Mouse (Mus musculus): ENCODE results near the gene Map3k14.
"Not testable (repeated sequence)": the region's sequence is repeated elsewhere in the genome, so short reads cannot be mapped to it uniquely, and the experiment has no call there.

Map3k14 gene

DNA sequence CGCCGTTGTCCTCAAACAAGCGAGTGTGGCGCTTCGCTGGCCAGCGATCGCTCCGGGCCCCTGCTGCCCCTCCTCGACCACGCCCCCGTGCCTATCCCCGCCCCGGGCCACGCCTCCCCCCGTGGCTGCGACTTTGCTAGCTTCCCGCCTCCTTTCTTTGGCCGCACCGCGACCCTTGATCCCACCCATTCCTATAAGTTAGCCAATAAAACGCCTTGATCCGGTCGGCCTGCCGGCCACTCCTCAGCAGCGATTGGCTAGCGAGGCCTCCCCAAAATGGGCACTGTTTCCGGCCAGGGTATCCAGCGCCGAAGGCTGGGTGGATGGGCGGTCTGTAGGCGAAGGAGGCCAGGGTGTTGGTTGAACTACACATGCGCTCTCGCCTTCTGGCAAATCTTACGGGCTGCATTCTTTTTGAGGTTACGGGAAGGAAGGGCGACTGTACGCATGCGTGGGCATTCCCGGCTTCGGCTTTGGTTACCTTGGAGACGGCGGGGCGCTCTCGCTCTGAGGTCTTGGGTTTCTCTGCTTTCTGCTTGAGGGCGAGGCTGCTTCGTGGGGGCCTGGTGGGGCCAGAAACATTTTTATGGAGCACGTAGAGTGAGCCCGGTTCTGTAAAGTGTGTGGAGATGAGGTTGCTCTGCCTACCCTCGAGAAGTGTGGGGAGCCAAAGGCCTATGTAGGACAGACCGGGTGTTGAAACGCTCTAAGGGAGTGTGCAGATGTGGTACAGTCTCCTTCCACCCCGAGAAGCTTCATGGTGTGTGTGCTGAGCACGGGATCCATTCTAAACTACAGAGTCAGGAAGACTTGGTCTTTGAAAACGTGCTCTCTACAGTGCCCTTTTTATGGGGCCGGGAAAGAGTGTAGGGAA, at the start of gene Map3k14:
Map3k14 (minus strand) TSS at position 127 of the 874 bp plus-strand sequence.
- DNase-seq, result peak; percentile 100

DNA sequence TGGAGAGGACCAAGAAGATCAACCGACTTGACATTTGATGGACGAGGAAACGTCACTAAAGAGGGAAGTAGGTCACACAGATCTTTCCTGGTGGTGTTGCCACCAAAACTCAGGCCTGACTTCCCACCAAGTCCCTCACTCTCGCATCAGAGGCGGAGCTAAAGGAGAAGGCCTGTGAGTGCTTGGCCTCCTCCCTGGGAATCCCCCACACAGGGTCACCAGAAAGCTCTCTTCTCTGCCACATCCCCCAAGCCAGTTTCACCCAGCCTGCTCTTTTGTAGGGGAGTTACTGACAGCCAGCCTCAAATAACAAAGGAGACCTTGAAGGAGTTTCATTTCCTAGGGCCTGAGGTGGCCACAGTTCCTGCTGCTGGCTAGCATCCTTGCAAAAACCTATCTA, 48.1 kb upstream of the Map3k14 start:
- no peak for DNase-seq

DNA sequence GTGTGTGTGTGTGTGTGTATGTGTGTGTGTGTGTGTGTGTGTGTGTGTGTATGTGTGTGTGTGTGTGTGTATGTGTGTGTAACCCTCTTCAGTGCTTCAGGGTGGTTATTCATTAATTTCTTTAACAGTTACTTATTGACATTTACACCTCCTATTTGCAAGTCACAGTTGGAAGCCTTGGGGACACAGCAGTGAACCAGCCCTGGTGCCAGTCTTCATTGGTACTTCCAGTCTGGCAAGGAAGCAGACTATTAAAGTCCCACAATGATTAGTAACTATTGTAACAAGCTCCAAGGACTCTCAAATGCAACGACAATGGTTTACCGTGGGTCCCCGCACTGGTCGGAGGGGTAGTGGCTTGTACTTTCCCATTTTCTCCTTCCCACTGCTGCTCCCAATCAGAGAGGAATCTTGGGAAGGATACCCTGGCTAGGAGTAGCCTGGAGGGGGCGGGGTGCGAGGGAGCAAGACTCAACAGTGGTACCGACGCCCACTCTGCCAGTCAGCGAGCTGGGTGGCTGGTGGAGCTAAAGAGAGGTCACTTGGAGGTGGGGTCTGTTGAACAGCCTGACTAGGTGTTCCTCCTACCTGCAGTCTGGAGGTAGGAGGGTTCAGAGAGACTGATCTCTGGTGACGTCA, 47.6 kb upstream of the Map3k14 start:
- DNase-seq, result peak; percentile 51

DNA sequence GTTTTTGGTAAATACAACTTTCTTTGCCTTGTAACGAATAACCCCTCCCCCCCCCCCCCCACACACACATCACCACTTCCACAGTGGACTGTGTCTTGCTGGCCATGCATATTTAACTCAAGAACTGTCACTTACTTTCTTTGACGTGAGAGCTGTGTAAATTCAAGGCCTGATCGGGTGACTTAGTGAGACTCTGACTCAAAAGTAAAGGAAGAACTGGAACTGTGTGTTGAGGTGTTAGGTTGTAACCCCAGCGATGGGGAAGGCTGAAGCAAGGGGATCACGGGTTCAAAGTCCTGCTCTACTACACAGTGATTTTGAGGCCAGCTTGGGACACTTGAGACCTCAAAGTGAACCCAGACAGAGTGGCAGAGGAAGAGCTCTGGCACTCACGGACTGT, 46.3 kb upstream of the Map3k14 start:
- DNase-seq, result no peak

DNA sequence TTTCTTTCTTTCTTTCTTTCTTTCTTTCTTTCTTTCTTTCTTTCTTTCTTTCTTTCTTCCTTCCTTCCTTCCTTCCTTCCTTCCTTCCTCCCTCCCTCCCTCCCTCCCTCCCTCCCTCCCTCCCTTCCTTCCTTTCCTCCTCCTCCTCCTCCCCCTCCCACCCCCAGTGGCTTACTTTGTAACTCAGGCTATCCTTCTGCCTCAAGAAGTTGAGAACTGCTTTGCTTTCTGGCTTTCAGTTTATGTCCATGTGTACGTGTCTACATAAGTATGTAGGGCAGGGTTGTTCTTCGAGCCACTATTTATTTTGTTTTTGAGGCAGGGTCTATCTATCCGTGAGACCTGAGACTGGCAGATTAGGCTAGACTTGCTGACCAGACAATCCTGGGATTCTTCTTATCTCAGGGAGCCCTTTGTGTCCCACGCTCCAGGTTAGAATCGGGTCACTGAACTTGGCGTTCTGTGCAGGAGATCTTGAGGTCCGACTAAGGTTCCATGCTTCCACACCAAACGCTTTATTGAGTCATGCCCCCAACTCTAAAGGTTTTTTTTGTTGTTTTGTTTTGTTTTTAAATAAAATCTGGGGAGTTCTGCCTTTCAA, 45.5 kb upstream of the Map3k14 start:
- no peak for DNase-seq

DNA sequence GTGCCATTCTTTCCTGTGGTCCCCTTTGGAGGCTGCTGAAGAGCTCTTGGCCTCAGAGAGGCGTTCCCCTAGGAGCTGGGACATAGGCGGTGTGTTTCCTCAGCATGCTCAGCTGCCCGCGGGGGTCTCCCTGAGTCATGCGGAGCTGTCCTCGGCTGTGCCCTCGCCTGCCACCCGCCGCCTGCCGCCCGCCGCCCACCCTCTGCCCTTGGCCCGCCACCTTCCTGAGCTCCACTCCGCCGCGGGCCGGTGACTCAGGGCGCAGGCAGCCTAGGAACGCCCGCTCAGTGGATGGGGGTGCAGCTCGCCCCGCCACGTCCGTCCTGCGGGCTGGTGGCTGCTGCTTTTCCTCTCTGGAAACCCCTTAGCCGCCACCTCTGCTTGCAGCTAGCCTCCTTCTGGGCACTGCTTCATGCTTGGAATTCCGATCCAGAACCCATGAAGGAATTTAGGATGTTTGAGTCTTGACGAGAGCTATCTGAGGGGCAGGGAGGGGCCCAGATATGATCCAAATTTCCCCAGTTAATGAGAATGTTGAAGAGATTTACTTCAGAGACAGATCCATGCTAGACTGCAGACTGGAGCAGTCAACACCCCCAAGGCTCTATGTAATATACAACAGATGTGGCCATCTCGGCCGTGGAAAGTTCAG, 44.8 kb upstream of the Map3k14 start:
- peak; percentile 86 for DNase-seq

DNA sequence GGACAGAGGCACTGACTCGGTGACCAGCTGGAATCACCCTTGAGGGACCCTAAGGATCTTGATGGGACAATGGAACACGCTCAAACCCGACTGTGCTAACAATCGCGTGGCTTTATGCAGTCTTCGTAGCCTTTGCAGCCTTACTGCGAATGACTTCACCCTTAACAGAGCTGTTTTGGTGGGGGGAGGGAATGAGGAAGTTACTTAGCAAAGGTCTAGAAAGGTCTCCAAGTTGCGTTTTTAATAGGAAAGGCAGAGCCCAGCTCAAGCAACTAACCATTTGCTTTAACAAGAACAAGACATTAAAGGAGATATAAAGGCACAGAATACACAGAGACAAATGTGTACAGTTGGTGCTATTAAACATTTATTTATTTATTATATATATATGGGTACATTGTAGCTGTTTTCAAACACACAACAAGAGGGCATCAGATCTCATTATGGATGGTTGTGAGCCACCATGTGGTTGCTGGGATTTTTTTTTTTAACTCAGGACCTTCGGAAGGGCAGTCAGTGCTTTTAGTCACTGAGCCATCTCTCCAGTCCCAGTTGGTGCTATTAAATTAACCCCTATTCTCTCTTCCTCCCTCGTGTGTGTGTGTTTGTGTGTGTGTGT, 42.8 kb upstream of the Map3k14 start:
- DNase-seq, result no peak

DNA sequence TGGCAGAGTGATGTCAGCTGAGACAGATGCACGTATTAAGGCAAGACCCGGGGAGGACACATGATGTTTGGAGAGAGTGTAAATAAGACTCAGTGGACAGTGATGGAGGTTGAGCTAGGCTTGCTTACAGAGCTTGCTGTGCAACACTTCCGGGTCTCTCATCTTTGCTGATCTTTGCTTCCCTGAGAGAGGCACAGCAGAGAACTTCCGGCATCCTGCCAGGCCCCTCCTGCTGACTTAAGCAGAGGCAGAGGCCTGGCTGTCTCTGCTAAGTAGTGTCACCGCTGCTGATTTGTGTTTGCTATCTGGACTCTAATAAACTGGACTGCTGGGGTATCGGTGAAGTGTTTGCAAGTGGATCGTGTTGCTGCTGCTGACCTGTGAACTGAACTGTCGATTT, 40.6 kb upstream of the Map3k14 start:
- DNase-seq, result peak; percentile 87

DNA sequence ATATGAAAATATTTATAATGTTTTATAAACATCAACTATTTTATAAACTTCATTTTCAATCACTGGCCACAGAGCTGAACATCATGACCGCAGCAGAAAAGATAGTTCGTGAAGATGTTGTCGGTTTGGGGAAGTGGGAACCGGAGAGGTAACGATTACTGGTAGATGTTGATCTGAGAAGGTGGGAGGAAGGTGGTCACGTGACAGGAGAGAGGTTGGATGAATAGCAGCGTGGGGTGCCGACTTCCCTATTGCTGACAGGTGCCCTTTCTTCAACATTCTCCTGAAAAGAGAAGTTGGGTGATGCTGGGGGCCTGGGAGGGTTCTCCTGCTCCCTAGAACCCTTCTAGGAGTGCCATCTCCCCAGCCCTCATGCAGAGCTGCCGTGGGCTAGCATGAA, 37.3 kb upstream of the Map3k14 start:
- no peak for DNase-seq

DNA sequence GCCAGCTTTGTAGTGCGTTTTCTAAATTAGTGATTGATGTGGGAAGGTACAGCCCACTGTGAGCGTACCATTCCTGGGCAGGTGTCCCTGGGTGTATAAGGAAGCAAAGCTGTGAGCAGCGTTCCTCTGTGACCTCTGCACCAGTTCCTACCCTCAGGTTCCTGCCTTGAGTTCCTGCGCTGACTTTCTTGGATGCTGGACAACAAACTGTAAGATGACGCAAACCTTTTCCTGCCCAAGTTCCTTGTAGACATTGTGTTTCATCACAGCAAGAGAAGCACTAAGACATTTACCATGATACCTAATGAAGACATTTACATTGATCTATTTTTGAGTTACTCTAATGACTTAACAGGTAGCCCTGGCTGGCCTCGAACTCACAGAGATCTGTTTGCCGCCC, 27.5 kb upstream of the Map3k14 start:
- DNase-seq, result no peak

DNA sequence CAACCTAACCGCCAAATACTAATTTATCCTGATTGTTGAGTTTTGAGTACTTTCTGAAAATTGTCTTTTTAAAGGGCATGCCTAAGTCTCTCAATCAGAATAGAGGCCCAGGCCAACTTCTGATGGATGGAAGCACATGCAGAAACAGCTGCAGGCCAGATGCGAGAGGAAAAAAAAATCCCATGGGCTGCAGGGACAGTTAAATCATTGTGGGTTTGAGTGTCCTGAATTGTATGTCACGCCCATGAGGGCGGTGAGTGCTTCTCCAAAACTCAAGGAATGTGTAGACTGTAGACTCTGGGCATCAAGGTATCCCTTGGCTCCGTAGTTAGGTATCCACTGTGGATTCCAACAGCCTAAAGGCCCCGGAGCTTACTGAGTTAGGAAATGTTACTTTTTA, 26.8 kb upstream of the Map3k14 start:
- peak; percentile 32 for DNase-seq

DNA sequence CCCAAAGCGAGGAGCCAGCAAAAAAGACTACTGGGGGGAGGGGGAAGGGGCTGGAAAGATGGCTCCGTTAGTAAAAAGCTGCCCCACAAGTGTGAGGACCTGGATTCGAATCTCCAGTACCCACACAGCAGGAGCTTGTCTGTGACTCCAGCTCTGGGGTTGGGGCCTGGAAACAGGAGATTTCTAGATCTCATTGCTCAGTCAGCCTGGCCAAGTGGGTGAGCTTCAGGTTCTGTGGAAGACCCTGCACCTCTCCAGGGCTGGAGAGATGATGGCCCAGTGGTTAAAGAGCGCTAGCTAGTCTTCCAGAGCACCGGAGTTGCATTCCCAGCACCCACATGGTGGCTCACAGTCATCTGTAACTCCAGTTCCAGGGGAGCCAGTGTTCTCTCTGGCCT, 25.6 kb upstream of the Map3k14 start:
- no peak for DNase-seq

DNA sequence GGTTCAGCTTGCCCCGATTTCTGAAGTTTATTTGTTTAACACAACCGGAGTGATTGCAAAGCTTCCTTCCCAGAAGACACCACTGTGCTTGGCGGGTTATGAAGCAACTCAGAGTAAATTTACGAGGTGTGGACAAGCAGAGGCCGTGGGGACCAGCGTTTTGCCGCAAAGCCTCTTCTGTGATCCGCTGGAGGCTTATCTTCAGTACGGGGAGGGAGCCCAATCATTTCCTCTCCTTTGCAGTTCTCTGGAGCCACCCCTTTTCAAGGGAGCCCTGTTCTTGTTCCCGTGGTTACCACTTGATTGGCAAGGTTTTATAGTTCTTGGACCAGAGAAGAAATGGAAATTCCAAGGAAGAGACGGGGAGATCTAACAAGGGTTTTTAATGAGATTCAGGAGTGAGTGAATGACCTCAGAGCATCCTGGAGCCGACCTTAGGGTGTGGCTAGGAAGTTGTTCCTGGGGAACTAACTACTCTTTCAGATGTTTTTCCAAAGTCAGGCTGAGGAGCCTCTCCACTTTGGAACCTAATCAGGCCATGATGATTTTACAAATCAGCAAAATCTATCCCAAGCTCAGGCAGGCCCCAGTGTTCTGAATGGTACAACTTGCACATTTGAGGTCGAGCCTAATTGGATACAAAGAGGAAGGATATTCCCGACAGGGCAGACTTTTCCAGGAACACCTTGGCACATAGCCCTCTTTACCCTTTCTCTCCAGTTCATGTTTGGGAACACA, 25.0 kb upstream of the Map3k14 start:
- DNase-seq, result peak; percentile 69

DNA sequence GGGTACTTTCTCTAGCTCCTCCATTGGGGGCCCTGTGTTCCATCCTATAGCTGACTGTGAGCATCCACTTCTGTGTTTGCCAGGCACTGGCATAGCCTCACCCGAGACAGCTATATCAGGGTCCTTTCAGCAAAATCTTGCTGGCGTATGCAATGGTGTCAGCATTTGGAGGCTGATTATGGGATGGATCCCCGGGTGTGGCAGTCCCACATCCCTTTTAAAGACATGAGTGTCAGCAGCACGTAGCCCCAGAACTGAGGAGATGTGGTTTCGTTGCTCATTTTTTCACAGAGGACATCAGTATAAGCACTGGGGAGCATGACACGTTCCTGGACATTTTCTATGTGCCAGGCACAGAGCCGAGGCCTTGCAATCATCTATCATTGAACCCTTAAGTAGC, 23.6 kb upstream of the Map3k14 start:
- DNase-seq, result not testable (repeated sequence)

DNA sequence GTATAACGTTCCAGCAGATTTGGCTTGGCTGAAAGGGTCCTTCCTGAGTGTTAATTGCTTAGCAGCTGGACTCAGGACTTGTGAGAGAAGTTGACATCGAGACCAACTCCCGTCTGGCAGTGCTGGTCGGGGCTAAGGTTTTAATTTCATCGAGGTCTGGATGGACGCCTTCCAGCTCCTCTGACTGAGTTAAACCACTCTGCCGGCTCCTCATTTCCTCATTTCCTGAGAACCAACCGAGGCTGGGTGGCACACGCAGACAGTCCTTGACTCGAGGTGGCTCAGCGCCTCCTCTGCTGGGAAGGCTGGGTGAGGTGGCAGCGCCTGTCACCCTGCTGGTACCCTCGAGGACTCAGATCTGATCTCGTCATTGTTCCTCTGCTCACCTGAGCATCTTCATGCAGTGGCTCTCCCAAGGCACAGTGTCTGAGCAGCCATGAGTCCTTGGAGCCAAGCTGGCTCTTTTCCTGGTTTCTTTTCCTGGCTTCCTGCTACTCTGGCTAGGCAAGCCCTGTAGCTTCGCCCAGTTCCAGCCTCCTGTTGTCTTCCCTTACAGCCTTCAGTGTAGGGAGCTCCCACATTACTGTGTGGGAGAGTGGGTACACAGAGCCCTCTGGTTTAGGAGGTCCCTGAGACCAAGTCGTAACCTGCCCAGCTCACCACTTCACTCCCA, 21.2 kb upstream of the Map3k14 start:
- DNase-seq, result peak; percentile 41

DNA sequence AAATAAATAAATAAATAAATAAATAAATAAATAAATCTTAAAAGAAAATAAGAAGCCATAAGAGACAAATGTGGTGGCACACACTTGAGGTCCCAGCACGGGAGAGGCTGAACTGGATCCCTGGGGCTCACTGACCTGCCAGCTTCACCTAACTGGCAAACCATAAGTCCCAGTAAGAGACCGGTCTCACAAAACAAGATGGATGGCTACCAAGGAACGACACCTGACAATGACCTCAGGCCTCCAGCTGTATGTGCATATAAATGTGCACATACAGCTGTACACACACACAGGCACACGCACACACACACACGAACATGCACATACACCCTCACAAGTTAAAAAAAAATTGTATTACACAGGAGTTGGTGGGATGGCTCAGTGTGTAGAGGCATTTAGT, 19.6 kb upstream of the Map3k14 start:
- DNase-seq, result no peak

DNA sequence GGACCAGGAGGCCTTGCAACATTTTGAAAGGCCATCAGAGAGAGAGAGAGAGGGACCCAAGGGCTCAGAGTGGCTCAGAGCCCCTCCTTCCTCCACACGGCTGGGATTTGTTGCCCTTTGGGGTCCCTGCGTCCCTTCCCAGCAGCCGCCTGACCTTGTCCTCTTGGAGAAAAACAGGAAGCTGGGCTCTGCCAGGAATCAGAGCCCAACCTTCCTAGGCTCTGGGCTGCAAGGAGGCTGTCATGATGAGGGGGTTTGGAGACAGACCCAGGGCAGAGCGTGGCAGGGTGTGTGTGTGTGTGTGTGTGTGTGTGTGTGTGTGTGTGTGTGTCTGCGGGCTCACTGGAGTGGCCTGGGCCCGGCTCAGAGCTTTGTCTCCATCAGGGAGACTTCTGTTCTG, 18.7 kb upstream of the Map3k14 start:
- DNase-seq, result peak; percentile 75

DNA sequence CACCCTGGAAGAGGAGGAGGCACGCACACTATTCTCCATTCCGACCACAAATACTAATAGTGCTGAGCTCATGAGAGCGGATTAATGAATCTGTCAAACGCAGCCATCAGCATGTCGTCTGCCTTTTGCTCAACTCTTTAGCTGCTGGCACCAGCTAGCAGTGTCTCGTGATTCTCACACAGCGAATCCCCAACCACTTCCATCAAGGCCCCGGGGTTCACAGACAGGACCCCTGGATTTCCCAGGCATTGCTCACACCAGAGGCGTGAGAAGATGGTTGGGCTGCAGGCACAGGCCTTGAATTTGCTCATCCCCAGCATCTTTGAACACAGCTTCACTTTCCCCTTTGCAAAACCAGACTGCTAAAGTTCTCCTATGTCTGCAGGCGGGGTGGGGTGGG, 18.0 kb upstream of the Map3k14 start:
- DNase-seq, result no peak

DNA sequence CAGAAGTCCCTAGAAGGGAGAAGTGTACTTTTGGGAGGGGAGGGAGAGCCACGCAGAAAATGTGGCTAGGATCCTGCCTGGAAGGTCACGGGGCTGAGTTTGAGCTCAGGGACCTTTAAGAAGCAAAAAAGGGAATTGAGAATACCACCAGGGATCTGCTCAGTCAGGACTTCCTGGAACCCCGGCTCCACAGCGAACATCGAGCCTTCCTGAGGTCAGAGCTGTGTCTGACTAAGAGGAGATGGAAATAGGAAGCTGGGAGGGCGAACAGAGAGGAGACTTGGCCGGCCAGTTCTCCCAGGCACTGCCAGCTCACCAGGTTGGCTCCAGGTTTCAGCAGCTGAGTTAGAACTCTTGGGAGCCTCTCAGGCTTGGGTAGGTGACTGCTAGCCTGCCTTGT, 14.5 kb upstream of the Map3k14 start:
- DNase-seq, result no peak

DNA sequence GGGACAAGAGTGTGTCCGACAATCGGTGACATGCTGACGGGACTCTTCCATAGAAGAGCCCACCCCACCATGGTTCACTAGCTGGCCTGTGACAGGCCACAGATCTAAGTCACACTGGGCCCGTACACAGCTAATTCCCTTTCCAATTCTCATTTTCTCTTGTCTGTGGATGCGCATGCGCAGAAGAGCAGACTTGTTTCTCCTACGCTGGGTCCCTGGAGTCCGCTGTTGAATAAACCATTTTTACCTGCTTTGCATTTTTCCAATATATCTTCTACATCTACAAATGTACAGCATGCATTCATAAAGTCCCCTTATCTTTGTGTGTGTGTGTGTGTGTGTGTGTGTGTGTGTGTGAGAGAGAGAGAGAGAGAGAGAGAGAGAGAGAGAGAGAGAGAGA, 9.2 kb upstream of the Map3k14 start:
- DNase-seq, result no peak

DNA sequence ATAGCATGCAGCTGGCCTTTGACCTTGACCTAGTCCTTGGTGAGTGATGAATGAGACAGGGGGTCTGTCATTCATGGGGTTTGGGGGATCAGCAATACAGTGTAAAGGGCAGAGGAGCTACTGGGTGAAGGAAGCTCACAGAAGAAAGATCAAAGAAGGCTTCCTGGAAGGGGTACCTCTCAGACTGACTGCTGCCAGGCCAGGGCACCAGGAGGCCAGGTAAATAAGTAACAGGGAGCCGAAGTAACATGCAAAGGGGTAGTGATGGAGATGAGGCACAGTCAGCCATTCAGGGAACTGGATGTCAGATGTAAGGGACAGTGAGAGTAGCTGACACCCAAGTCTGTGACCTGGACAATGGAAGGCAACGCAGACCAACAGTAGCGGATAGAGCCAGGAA, 5.6 kb upstream of the Map3k14 start:
- DNase-seq, result no peak

DNA sequence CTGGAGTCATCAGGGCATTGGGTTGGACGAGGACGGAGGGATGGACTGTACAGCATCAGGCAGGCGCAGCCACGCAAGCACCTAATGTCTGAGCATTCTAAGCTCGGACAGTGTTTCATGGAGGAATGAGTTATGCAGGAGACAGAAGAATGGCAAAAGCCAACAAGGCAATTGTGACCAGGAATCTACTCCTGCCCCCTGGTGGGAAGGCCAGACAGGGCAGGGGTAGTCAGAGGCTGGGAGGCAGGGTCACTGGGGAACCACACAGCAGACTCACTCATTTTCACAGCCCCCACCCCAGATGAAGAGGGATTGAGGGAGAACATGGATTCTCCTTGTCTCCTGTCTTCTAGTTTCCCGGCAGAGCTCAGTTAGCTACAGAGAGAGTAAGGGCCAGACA, 4.7 kb upstream of the Map3k14 start:
- DNase-seq, result peak; percentile 67
